Mouse (Mus musculus): Measurements from ENCODE around the gene Mamdc4.

Gene Mamdc4

DNA sequence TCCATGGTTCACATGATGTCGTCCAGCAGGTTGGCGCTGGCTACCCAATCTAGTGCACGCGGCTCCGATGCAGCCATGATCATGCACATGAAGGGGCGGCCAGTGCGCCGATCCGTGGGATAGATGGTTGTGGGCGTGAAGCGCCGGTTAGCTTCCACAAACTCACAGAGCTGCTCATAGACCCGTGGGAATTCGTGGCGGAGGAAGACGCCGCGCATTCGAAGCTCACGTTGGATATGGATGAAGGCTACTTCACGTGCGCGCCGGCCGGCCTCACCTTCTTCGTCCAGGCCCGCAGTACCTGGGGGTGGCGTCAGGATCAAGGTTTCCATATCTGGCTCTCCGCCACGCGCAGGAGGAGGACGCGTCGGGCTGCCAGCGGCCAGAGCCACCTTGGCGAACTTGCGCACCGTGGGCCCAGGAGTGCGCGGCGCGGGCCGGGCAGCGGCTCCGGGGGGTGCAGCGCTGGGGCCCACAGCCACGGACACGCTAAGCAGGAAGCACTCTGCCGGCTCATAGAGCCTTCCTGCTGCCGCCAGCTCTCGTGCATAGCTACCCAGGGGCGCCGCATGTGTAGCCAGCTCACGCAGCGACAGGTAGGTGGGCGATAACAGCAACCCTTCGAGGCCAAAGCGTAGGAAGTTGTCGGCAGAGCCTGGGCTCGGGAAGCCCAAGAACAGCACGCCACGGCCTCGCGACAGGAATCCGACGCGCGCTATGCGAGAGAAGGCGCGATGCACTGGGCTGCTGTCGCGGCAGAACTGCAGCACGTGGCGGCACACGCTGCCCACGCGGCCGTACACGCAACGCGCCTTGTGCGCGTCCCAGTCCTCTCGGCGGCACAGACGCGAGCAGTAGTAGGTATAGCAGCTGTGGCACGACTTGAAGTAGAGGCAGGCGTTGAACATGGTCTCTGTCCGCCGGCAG is 2.6 kb upstream of the Mamdc4 start:
- TF ChIP-seq GATA4 (IDR thresholded peaks at IDR 0.05; ENCODE audit: insufficient replicate concordance, low read length), result no peak

DNA sequence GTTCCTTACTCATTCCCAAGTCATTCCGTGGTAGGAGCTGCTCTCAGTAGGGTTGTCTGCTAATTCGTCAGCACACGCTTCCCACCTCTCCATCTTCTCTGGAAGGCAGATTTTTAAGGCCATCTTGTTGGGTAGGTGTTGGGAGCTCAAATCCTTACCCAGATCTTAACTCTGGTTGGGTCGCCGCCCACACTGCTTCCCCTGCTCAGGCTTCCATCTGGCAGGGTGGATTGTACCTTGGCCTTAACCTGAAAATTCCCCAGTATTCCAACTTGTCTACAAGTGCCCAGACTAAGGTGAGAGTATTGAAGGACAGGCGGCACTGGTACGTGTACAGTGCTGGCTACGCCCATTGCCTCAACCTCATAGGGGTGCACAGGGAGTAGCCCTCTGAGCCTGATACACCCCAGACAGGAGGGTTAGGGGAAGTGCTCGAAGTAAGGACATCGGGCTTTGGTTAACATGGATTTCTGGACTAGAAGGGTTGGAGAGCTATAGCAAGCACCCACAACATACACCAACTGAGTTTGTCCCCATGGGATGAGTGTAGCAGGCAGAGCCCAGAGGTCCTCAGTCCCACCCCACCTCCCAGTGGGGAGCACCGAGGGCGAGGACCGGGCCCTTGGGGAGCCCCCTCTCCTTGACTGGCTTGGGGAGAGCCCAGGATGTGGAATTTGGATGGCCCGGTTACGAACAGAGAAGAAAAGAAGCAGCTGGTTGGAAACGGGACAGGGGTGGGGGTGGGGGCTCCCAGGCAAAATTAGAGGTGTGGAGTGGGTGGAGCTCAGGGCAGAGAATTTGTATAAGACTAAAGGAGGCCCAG is 1.6 kb upstream of the Mamdc4 start:
- TF ChIP-seq GATA4 (IDR thresholded peaks at IDR 0.05; ENCODE audit: insufficient replicate concordance, low read length), result no peak

DNA sequence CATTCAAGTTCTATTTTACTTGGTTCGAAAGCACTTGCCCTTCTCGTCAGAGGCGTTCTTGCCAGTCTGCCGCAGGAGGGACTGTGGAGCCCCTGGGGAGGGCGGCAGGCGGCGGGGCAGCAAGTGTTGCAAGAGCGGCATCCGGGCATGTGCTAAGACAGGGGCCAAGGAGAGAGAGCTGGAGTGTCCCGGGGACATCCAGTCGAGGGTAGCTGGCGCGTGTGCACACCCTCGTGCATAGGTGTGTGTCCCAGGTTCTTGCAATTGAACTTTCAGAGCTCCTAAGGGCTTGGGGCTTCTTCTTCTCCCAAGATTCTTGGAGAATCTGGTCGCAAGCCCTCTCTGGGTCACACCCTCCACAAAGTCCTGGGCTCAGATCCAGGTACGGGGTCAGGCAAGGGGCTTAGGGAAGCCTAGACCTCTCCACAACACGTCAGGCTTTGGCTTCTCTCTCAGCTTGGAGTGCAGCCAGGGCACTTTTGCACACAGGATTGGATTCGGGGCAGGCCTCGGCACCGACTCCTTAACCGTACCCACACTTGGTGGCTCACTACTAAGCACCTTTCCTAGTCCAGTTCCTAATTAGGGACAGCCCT is 885 bp upstream of the Mamdc4 start:
- no peak for TF ChIP-seq GATA4 (IDR thresholded peaks at IDR 0.05; ENCODE audit: insufficient replicate concordance, low read length)

DNA sequence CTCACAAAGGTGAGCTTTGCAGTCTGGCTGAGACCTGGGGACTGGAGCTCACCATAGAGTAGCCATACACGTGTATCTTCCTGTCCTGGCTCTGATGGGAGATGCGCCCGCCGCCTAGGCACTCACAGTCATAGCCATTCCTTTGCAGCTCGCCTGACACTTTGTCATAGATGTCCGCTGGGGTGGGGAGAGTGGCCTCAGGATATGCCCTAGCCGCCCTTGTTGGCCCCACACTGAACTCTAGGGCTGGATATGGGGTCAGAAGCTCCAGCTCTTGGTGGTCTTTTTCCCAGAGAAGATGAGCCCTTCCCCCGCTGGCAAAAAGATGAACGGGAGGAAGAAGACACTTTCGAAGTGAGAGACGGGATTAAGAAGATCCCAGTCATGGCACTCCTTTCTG is 509 bp downstream of the Mamdc4 start:
- TF ChIP-seq GATA4 (IDR thresholded peaks at IDR 0.05; ENCODE audit: insufficient replicate concordance, low read length), result no peak

DNA sequence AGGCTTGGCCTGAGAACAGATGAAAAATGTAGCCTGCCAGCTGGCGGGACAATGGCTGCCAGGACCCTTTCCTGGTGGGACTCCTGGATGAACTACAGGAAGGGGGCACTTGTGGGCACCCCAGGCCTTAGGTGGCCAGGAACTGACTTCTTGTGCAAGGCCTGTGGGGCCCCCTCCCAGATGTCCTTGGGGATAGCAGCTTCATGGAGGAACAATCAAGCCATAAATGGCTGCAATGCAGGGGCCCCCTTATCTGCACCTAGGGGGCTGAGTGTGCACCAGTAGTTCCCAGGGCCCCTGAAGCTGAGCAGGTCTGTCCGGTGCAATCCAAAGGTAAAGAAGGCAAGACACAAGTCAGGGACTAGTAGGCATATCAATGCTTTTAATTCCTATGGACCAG is 1.6 kb downstream of the Mamdc4 start:
- no peak for TF ChIP-seq GATA4 (IDR thresholded peaks at IDR 0.05; ENCODE audit: insufficient replicate concordance, low read length)

DNA sequence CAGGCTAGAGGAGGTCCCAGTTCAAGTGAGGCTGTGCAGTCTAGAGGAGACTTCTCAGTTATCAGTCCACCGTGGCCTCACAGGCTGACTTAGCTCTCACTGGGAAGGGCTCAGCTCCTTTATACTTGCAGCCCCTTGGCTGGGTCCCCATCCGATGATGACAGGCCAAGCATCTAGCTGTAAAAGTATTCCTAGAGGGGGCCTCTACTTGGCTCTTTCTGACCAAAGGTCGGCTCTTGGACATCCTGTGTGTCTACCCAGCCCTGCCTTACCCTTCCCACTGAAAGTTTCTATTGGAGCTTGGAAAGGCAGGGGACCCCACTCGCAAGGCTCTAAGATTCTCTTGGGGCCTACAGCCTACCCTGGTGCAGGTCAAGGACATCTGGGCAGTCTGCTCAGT is 3.4 kb downstream of the Mamdc4 start:
- TF ChIP-seq GATA4 (IDR thresholded peaks at IDR 0.05; ENCODE audit: insufficient replicate concordance, low read length), result no peak

DNA sequence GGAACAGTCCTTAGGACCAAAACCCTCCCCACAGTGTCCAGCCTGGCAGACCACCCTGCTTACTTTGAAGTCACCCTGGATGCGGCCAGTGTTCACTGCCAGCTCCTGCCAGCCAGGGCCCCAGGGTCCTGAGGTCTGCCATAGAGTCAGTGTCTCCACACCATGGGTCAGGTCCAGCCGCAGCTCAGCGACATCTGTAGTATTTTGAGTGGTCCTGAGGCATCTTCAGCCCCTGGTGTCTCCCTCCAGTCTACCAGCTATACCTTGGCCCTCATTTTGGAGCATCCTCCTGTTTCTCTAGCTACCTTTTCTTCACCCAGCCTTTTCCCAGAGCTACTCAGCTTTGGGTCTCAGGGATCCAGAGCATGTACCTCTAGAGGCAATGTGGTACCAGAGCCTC is 5.3 kb downstream of the Mamdc4 start:
- no peak for TF ChIP-seq GATA4 (IDR thresholded peaks at IDR 0.05; ENCODE audit: insufficient replicate concordance, low read length)

DNA sequence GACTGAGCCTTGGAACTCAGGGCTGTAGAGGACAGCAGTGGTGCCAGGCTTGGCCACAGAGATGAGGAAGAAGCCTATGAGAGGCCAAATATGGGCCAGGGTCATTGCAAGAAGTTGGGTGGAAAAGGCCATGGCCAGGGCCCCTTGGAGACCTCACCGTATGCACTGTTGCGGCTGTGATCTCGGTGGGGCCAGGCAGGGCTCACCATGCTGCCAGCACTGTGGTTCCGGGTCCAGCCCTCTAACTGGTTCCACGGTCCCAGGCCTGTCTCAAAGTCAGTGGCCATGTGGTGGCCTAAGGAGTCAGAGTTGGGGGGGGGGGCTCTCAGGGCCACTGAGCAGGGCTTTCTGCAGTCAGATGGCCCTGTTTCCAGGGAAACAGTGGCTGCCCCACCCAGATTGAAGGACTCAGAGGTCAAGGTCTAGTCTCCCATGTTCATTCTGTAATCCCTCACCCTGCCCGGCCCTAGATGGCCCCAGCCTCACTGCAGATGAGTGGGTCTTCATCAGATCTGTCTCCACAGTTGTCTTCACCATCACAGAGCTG is 6.1 kb downstream of the Mamdc4 start:
- no peak for TF ChIP-seq GATA4 (IDR thresholded peaks at IDR 0.05; ENCODE audit: insufficient replicate concordance, low read length)

DNA sequence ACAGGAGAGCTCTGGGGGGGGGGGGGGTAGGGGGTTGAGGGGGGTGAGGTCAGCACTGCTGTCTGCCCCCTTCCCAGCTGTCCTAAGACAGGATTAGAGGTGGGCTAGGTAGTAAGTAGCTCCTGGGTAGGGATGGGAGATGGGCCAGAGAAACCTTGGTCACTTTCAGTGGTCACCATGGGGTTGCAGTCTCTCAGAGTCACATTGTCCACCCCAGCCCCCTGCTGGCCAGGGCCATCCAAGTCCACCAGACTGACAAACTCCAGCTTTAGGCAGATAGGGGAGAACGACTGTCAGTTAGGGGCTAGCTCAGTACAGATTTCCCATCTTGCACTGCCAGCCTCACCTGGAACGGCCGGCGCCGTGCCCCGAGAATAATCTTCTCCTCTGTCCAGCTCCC is 8.1 kb downstream of the Mamdc4 start:
- no peak for TF ChIP-seq GATA4 (IDR thresholded peaks at IDR 0.05; ENCODE audit: insufficient replicate concordance, low read length)

DNA sequence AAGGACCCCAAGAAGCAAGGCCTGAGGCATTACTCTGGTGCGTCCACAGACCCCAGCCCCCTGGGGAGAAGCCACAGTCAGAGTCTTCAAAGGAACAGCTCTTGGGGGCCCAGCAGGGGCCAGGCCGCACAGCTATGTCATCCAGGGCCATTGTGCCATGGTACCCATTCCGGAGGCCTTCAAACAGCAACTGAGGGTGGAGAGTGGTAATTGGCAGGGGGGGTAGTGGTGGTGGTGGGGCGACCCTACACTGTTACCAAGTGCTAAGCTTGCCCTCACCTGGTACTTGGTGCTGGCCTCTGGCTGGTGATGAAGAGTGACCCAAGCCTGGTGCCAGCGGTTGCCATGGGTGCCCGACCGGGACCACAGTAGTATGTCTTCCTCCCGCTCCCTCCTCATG is 8.9 kb downstream of the Mamdc4 start:
- TF ChIP-seq GATA4 (IDR thresholded peaks at IDR 0.05; ENCODE audit: insufficient replicate concordance, low read length), result no peak

DNA sequence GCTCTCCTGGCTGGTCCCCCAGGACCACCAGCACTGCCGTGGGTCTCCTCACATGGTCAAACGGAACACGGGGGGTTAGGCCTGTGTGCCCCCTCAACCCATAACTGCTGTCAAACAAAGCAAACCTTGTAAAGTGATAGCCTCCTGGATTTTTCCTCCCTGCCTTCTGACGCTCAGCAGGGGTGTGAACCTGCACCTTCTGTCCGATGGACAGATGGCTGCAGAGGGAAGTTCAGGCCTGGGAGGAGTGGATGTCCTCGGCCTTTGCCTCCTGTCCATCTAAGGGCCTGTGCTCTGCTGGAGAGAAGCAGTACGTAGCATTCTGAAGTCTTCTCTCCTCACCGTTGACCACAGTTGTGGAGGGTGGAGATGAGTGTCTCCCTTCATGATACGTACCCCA is 12.7 kb downstream of the Mamdc4 start:
- TF ChIP-seq GATA4 (IDR thresholded peaks at IDR 0.05; ENCODE audit: insufficient replicate concordance, low read length), result no peak

DNA sequence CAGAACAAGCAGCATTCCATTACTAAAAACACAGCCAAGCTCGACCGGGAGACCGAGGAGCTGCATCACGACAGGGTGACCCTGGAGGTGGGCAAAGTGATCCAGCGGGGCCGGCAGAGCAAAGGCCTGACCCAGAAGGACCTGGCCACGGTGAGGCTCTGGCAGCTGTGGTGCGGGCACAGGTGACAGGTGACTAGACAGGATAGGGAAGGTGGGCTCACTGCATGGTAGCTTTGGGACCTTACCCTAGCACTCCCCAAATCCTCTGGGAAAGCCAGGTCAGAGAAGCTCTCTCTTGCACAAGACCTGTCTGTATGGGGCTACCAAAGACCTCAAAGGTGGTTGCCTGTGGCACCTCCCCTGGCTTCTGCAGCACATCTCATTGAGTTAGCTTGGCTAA is 14.1 kb downstream of the Mamdc4 start:
- no peak for TF ChIP-seq GATA4 (IDR thresholded peaks at IDR 0.05; ENCODE audit: insufficient replicate concordance, low read length)

DNA sequence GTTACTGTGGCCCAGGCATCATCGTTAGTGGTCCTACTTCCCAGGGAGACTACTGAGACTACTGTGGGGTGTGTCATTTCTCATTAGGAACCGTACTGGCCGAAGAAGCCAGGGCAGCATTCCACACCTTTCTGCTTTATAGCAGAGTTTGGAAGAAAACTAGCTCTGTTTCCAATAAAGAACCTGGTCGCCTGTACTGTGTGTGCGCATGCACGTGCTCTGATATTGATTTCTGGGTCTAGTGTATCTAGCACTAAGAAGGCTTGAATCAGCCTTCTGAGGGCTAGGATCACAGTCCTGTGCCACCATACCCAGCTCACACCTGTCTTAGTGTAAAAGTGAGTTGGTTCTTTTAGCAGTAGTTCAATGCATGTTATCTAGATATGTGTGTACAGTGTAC is 15.9 kb downstream of the Mamdc4 start:
- TF ChIP-seq GATA4 (IDR thresholded peaks at IDR 0.05; ENCODE audit: insufficient replicate concordance, low read length), result no peak

DNA sequence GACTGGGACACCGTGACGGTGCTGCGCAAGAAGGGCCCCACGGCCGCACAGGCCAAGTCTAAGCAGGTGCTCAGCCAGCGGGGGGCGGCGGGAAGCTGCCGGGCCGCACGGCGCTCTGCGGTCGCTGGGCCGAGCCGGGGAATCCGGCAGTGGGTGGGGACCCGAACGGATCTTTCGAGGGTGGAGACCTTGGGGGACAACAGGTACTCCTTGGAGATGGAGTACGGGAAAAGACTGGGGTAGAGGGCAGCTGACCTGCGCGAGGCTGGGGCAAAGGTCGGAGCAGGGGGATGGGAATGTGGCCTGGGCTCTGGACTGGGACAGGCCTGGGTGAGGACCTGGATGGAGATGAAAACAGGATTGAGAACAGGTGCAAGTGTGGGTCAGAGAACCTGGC is 16.7 kb downstream of the Mamdc4 start:
- no peak for TF ChIP-seq GATA4 (IDR thresholded peaks at IDR 0.05; ENCODE audit: insufficient replicate concordance, low read length)

DNA sequence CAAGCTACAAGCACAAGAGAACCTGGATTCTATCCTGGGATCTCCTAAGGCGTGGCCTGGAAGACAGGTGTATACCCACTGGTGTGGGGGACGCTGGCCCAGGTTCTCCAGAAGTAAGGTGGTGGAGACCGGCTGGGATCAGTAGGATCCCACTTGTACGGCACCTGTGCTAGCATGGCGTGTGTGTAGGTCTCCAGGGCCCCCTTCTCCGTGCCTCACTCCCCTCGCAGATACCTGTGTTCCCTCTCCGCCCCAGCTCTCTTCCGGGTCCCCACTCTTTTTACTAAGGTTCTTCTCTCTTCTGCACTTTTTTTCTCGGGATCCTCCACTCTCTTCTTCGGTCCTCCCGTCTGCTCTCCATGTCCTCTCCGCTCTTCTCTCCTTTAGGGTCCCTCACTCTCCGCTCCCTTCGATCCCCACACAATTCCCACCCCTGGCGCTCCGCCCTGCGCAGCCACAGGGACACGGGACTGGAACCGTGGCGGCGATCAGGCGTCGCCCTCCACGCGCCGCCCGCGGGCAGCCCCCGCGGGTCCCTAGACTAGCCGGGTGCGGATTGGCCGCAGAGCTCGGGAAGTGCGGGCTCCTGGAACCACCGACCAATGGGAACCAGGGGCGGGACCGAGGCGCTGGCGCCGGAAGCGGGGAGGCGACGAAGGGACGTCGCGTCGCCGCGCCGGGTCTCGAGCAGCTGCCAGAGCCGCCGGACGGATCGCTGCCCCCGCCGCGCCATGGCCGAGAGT is 17.3 kb downstream of the Mamdc4 start, which contains the start of gene Edf1:
Gene Edf1, plus strand, starts transcription at position 627 of the 743 bp plus-strand sequence.
- no peak for TF ChIP-seq GATA4 (IDR thresholded peaks at IDR 0.05; ENCODE audit: insufficient replicate concordance, low read length)

Measured in liver, adult (tissue).